In the genomic region with DNA sequence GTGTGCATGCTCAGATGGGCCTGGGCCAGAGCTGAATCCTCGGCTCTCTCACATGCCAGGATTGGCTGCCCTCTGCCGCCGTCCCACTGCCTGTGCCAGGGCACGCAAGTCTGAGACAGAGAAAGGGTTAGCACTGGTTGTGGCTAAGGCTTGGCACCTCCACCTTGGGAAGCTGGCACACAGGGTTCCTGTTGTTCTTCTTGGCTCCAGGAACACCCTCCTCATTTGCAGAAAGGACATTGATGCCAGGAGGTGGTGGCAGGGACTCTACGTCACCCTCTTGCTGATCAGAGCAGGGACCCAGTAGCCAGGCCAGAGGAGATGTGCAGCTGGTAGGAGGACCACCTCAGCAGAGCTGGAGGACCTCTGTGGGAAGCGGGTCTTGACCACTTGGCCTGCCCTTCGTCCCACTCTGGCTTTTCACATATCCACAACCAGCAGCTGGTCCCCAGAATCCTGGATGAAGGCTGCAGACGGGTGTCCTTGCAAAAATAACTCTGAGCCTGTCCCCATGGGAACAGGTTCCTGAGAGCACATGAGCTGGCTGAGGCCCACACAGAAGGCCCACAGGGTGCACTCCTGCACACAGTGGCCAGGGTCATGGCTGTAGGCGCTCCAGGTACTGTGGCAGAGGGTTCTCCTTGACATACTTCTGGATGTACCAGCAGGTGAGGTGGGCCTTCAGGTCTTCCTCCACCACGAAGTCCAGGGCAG, we compare ENCODE assay signal across 16 mouse cellular contexts. TPM values are rescaled to one million over a fixed set of nuclear protein-coding genes. Genes with fewer than 3 reads are reported as not detected.
DNase-seq lines count a peak whose midpoint lies in the region; ATAC-seq lines count a peak whose summit lies in the region.
"Had no signal": no experiment of that assay in that cellular context is flagged by ENCODE, and none has a peak within 500 bp of the region (broad histone marks: within the 10 kb centered on the region; RNA-seq: fewer than 3 reads in every experiment).

No protein-coding gene starts in this region.

- DNase-seq in adrenal gland, postnatal 25 days: peak; percentile 39
- no peak for DNase-seq in adrenal gland, adult 2 months
- peak; percentile 92 for DNase-seq in heart, adult 11 months
- DNase-seq in heart, postnatal 10 days: no peak
- peak; percentile 67 for DNase-seq in brain, adult 2 months (ENCODE audit: low read depth, low spot score)
- DNase-seq in cerebellum, adult 9-11 months: peak; percentile 78
- no peak for DNase-seq in thymus, postnatal 10 days (ENCODE audit: low spot score in 2 of 2)
- DNase-seq: layer of hippocampus, adult 9-11 months; lung, adult 2 months; thymus, postnatal 4 days had no signal

- ATAC-seq in activated CD4-positive, CD25-positive, alpha-beta regulatory T cell, adult 4 months: no peak
- ATAC-seq: forebrain, embryonic 15.5 days; hindbrain, embryonic 16.5 days; intestine, embryonic 16.5 days; liver, embryonic 12.5 days; midbrain, embryonic 15.5 days had no signal

- intact Hi-C loops in heart, postnatal 10 days (cut with DNase I): no loop called here

RNA-seq across cellular contexts. Expression of a gene that starts 9.0 kb away (rescaled TPM):
- 21.5 and 27.5 TPM in 2 replicates for total RNA-seq in adrenal gland, postnatal 25 days (2021)
- 10 to 100 TPM; 17.7 to 20.1 TPM for total RNA-seq in adrenal gland, adult 2 months (2021)
- polyA plus RNA-seq in adrenal gland, adult 2 months (2012; rRNA removed): 38.3 and 40.9 TPM in 2 replicates
- 10 to 100 TPM; 18.1 to 24.2 TPM for total RNA-seq in heart, postnatal 10 days (2021)
- polyA plus RNA-seq in activated CD4-positive, CD25-positive, alpha-beta regulatory T cell, adult 4 months (2017; shearing (Covaris generic)): 1 to 10 TPM; 5.7 to 6.8 TPM

RNA-seq across cellular contexts. Expression of a gene that starts 26.3 kb away (rescaled TPM):
- 128 and 161 TPM in 2 replicates for total RNA-seq in adrenal gland, postnatal 25 days (2021)
- 100 to 1,000 TPM in 1 of 2 experiments, 10 to 100 TPM in 1; 91.3 to 101 TPM for total RNA-seq in adrenal gland, adult 2 months (2021)
- 110 and 145 TPM in 2 replicates for polyA plus RNA-seq in adrenal gland, adult 2 months (2012; rRNA removed)
- 10 to 100 TPM; 56.2 to 57.1 TPM for total RNA-seq in heart, postnatal 10 days (2021)
- polyA plus RNA-seq in activated CD4-positive, CD25-positive, alpha-beta regulatory T cell, adult 4 months (2017; shearing (Covaris generic)): 10 to 100 TPM; 58.3 to 66.8 TPM

RNA-seq across cellular contexts. Expression of a gene that starts 26.5 kb away (rescaled TPM):
- total RNA-seq in adrenal gland, postnatal 25 days (2021): 40.4 and 41.5 TPM in 2 replicates
- 10 to 100 TPM; 37.0 to 62.2 TPM for total RNA-seq in adrenal gland, adult 2 months (2021)
- polyA plus RNA-seq in adrenal gland, adult 2 months (2012; rRNA removed): 74.9 and 88.3 TPM in 2 replicates
- 10 to 100 TPM; 37.2 to 38.3 TPM for total RNA-seq in heart, postnatal 10 days (2021)
- polyA plus RNA-seq in activated CD4-positive, CD25-positive, alpha-beta regulatory T cell, adult 4 months (2017; shearing (Covaris generic)): 10 to 100 TPM; 27.9 to 28.2 TPM

Comparison
In these comparisons a context has a peak if more than half of its experiments do, and no peak if none do; other contexts are left out.
1. DNase-seq: peak in adrenal gland, postnatal 25 days (single experiment), heart, adult 11 months (single experiment), brain, adult 2 months (single experiment) and cerebellum, adult 9-11 months (single experiment); none in adrenal gland, adult 2 months (single experiment), heart, postnatal 10 days (0 of 2) and thymus, postnatal 10 days (0 of 2).